Mouse (Mus musculus) E14TG2a.4 (cell line): ENCODE data around the gene Gm45062.

ENCODE experiments used
- H3K27me3 ChIP-seq: 2 replicates; pipeline ENCODE4 v1.6.1; 2014; ENCODE audit warnings: low read length, control low read depth; ENCODE audit not compliant: insufficient read depth
- H3K36me3 ChIP-seq: 2 replicates; pipeline ENCODE4 v1.6.1; 2014; ENCODE audit warnings: low read length, control low read depth; ENCODE audit not compliant: insufficient read depth
- H3K4me1 ChIP-seq: replicated peaks from 2 replicates; pipeline ENCODE4 v1.6.1; 2014; ENCODE audit warnings: low read depth, low read length, control low read depth
- H3K4me3 ChIP-seq: replicated peaks from 2 replicates; pipeline ENCODE4 v1.5.1; 2014; ENCODE audit warnings: mild to moderate bottlenecking, low read length
- H3K9me3 ChIP-seq: 2 replicates; pipeline ENCODE4 v1.6.1; 2014; ENCODE audit warnings: low read length, control low read depth
- CTCF ChIP-seq: conservative IDR thresholded peaks from 2 replicates; pipeline ENCODE4 v1.5.1; 2014; ENCODE audit warnings: low read length
- NANOG ChIP-seq: IDR thresholded peaks from 2 replicates; pipeline ENCODE4 v1.6.1; 2014; ENCODE audit warnings: borderline replicate concordance, low read length, mixed read lengths
- POU5F1 ChIP-seq: IDR thresholded peaks from 2 replicates; pipeline ENCODE4 v1.6.1; 2014; ENCODE audit warnings: low read length, borderline replicate concordance

Gm45062 gene

DNA sequence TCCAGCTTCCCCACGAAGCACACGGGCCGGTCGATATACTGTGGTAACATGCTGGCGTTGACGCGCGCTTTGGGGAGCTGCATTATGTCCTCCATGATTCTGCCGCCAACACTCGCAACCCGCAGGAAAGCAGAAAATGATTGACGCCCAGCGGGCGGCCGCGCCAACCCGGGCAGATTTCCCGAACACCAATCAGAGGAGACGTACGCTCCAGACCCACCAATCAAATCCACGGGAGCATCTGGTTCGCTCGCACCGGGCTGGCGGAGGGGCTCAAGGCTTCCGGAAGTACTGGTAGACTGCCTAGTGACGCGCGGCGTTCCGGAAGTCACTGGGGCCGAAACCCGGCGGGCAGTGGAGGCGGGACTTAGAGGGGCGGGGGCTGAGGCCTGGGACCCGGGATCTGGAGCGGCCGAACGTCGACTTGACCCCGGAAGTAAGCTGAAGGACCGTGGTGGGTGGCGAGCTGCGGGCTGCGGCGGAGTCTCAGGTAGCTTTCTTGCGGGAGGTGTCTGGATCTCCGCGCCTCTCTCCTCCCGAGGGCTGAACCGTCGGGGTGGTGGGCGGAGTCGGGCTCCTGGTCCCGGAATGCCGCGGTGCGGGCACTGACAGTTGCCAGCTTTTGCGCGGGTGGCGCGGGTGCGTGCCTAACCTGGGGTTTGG is at the start of gene Gm45062, which contains the start of the genes Rpa3 and Umad1:
Gene Gm45062, plus strand, starts transcription at position 447 of the 663 bp plus-strand sequence.
Gene Rpa3, minus strand, starts transcription at position 170 of the 663 bp plus-strand sequence.
Gene Umad1, plus strand, starts transcription at position 285 of the 663 bp plus-strand sequence.
- Histone ChIP-seq H3K4me1 (peaks cover 8% of the 10 kb centered on the region), H3K27me3 (no peaks in the 10 kb centered on the region; the same call in 1 of the 2 replicates), H3K36me3 (peaks cover 16% of the 10 kb centered on the region), H3K4me3 (peak within 1 kb of the TSS; percentile 94), H3K9me3 (peaks cover 25% of the 10 kb centered on the region)
- TF ChIP-seq POU5F1: no peak
- TF ChIP-seq NANOG: peak; percentile 11; the same call in 1 of the 2 replicates

DNA sequence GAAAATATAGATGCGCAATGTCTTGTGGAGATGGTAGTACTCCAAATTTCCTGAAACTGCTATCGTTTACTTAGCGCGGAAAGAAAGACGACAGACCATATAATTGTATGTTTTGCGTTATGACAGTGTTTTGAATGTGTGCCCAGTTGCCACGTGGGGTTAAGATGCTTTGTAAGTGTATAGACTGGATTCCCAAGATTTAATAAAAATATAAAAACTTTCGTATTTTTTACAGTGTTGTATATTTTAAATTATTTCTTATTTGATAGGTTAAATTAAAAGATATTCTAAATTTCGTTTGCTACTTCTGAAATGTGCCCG is 49.4 kb upstream of the Gm45062 start:
- Histone ChIP-seq H3K4me1 (peaks cover 2% of the 10 kb centered on the region; the same call in 1 of the 2 replicates), H3K27me3 (no peaks in the 10 kb centered on the region), H3K36me3 (no peaks in the 10 kb centered on the region), H3K9me3 (peaks cover 27% of the 10 kb centered on the region), H3K4me3 (peak overlapping the region; percentile 82)
- TF ChIP-seq CTCF (no peak), POU5F1 (no peak), NANOG (no peak)

DNA sequence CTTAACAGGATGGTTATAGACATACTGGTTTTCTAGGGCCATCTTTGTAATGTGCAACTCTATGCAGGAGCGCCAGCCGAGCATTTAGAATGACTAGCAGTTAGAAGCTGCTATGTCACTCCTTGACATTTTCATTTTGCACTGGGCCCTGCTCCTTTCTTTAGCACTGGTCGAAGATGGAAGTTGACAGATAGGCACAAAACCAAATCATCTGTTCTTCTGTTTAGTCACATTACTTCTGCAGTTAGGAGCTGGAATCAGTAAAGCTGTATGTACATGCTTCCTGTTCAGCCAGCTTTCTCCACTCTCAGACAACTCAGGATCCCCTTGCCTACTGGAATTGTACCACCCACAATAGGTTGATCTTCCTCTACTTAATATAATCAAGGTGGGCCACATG is 48.6 kb upstream of the Gm45062 start:
- no peaks in the 10 kb centered on the region for H3K36me3 ChIP-seq
- H3K9me3 ChIP-seq: peaks cover 35% of the 10 kb centered on the region
- H3K4me3 ChIP-seq: no peak overlapping the region
- no peaks in the 10 kb centered on the region for H3K27me3 ChIP-seq
- TF ChIP-seq POU5F1: no peak
- TF ChIP-seq CTCF: no peak
- no peak for TF ChIP-seq NANOG
- peaks cover 2% of the 10 kb centered on the region; the same call in 1 of the 2 replicates for H3K4me1 ChIP-seq

DNA sequence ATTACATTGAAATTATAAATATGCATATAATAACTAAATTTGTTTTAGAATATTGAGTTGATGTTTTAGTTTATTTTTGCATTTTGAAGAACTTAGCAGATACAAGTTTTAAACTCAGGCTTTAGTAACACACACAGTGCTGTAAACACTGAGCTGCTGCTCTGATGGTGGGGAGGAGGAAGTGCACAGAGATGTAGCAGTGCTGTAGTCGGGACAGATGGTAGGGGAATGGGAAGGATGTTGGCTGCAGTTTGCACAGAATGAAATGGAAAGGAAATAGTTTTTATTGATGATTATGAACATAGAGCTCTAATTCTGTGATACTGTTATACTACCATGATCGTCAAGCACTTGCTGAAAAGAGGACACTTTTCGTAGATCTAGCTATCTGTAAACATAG is 32.2 kb upstream of the Gm45062 start:
- H3K36me3 ChIP-seq: peaks cover 28% of the 10 kb centered on the region
- H3K27me3 ChIP-seq: no peaks in the 10 kb centered on the region
- TF ChIP-seq CTCF: no peak
- no peak for TF ChIP-seq NANOG
- TF ChIP-seq POU5F1: no peak
- no peaks in the 10 kb centered on the region for H3K4me1 ChIP-seq
- no peak overlapping the region for H3K4me3 ChIP-seq
- H3K9me3 ChIP-seq: peaks cover 50% of the 10 kb centered on the region

DNA sequence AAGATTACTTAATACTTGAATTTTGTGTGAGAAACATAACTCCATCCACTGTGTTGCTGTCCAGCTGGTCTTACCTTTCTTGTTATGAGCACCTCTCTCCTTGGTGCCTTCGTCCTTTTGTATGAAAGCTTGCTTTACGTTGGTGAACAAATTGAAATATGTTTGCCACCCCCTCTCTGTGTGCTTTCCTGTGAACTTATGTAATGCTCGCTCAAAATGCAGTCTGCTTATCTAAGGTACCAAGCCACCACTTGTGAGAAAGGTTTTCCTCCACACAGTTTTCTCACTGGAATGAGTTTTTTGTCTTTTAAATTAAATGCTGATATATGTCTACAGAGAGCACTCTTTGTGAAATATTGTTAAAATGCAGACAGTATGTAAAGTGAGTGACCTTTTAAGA is 30.7 kb upstream of the Gm45062 start:
- H3K4me3 ChIP-seq: no peak overlapping the region
- TF ChIP-seq NANOG (no peak), CTCF (no peak), POU5F1 (no peak)
- H3K4me1 ChIP-seq: no peaks in the 10 kb centered on the region
- H3K9me3 ChIP-seq: peaks cover 54% of the 10 kb centered on the region
- peaks cover 33% of the 10 kb centered on the region for H3K36me3 ChIP-seq
- H3K27me3 ChIP-seq: no peaks in the 10 kb centered on the region

DNA sequence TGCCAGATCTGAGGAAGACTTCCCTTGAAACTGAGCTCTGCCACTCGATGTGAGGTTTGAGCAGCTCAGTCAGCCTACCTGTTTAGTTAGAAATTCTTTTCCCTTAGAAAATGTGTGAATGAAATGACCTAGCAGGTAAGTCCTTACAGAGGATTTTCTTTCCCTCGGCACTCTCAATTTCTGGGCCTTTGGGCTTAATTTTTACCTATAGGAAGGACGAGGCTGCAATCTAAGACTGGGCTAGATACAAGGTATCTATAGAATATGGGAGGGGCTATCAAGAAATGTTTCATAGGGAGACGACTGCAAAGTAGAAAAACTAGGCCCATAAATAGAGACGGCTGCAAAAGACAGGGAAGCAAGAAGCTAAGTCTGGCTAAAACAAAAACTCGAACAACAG is 934 bp upstream of the Gm45062 start:
- Histone ChIP-seq H3K4me1 (peaks cover 8% of the 10 kb centered on the region), H3K4me3 (peak overlapping the region; percentile 94), H3K27me3 (no peaks in the 10 kb centered on the region; the same call in 1 of the 2 replicates), H3K36me3 (peaks cover 19% of the 10 kb centered on the region), H3K9me3 (peaks cover 33% of the 10 kb centered on the region)
- TF ChIP-seq CTCF (no peak), NANOG (no peak), POU5F1 (no peak)

DNA sequence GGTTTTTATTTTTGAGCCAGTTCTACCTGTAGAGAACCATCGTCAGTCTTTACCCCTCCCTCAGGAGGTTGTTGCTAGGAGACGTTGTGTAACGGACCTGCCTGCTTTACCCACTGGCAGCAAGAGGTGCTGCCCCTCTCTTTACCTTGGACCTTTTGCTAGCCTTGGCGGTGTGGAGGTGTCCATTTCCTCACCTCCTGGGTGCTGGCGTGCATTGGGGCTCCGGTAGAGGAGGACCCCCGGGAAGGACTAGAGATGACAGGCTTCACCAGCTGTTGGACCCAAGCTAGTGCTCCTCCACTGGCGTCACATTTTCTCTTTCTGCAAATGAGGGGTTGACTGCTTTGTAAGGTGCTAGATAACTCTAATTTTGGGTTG is 406 bp downstream of the Gm45062 start:
- peaks cover 13% of the 10 kb centered on the region for H3K36me3 ChIP-seq
- TF ChIP-seq CTCF: no peak
- no peak for TF ChIP-seq NANOG
- no peak for TF ChIP-seq POU5F1

DNA sequence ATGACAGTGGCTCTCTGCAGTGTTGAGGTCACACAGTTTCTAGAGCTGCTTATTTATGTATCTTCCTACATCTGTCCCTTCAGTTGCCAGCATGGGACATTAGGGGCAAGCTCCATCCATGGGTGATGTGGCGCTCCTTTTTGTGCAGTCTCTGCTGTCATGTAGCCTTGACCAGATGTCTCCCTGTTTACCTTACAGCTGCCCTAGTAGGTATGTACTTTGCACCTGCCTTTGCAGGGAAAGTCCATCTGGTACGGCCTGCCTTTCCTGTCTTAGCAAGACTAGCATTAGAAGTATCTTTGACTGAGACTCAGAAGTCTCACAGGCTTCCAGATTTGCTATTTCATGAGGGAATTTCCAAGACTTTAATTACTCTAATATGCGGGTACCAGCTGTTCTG is 11.8 kb downstream of the Gm45062 start:
- no peak for TF ChIP-seq POU5F1
- TF ChIP-seq NANOG: no peak
- TF ChIP-seq CTCF: no peak
- Histone ChIP-seq H3K4me3 (no peak overlapping the region), H3K9me3 (no peaks in the 10 kb centered on the region), H3K27me3 (no peaks in the 10 kb centered on the region), H3K36me3 (no peaks in the 10 kb centered on the region), H3K4me1 (no peaks in the 10 kb centered on the region)

More for the DNA sequence above, 406 bp downstream of the Gm45062 start:
- Histone ChIP-seq H3K9me3 (peaks cover 20% of the 10 kb centered on the region), H3K27me3 (no peaks in the 10 kb centered on the region; the same call in 1 of the 2 replicates), H3K4me1 (peaks cover 8% of the 10 kb centered on the region), H3K4me3 (peak overlapping the region; percentile 94)
